Mouse (Mus musculus) large intestine, adult 2 months (tissue): ENCODE results near the gene Cemip. TPM values are rescaled to one million over a fixed set of nuclear protein-coding genes. Genes with fewer than 3 reads are reported as not detected.
A peak's percentile ranks its signal among the peaks of the same experiment; 100 is the strongest.

ENCODE experiments used
- DNase-seq: peaks from one replicate; pipeline ENCODE4 v3.0.0-alpha.2; 2012; ENCODE audit warnings: low read depth, low spot score
- WGBS: fragments of 180-500 bp; shearing (Covaris S2); methylation state at CpG from one replicate; pipeline ENCODE4 v1.1.7; 2018; 5-methylcytosine and 5-hydroxymethylcytosine counted together
- polyA plus RNA-seq: library from polyadenylated mRNA; depleted of rRNA; stranded (reverse); fragments of >200 nt; gene quantifications from 2 replicates; pipeline ENCODE4 v1.2.3, GENCODE M21; 2012

Gene Cemip
- polyA plus RNA-seq, 1 experiment: 0.31 TPM

GRCm38 (mm10) chr7:84039856-84040522, 46.3 kb downstream of the Cemip start:
- DNase-seq: no peak
- WGBS: 48% methylated on average over 8 of the region's 8 CpGs

GRCm38 (mm10) chr7:84038642-84039041, 47.7 kb downstream of the Cemip start:
- DNase-seq: no peak
- 96% methylated on average over 10 of the region's 10 CpGs for WGBS

GRCm38 (mm10) chr7:84032831-84033230, 53.5 kb downstream of the Cemip start:
- no peak for DNase-seq
- WGBS: 89% methylated on average over 1 of the region's 1 CpGs

- WGBS: 7% methylated on average over 3 of the region's 3 CpGs
- DNase-seq: no peak
Observed at GRCm38 (mm10) chr7:84029120-84029771, 57.1 kb downstream of the Cemip start.

GRCm38 (mm10) chr7:84028368-84028767, 57.9 kb downstream of the Cemip start:
- DNase-seq: no peak

GRCm38 (mm10) chr7:84026950-84027585, 59.2 kb downstream of the Cemip start:
- WGBS: 84% methylated on average over 1 of the region's 1 CpGs
- no peak for DNase-seq

More at GRCm38 (mm10) chr7:84028368-84028767, 57.9 kb downstream of the Cemip start:
- WGBS: 25% methylated on average over 4 of the region's 4 CpGs

- 25% methylated on average over 4 of the region's 4 CpGs for WGBS
- DNase-seq: no peak
Observed at GRCm38 (mm10) chr7:84026090-84026489, 60.2 kb downstream of the Cemip start.

GRCm38 (mm10) chr7:84023466-84023865, 62.8 kb downstream of the Cemip start:
- 79% methylated on average over 6 of the region's 6 CpGs for WGBS
- no peak for DNase-seq

GRCm38 (mm10) chr7:84022462-84022861, 63.8 kb downstream of the Cemip start:
- DNase-seq: peak; percentile 78
- 26% methylated on average over 3 of the region's 3 CpGs for WGBS

GRCm38 (mm10) chr7:84019381-84019780, 66.9 kb downstream of the Cemip start:
- DNase-seq: no peak

- 27% methylated on average over 5 of the region's 5 CpGs for WGBS
- no peak for DNase-seq
Observed at GRCm38 (mm10) chr7:84018291-84019266, 67.7 kb downstream of the Cemip start.

GRCm38 (mm10) chr7:84015050-84015449, 71.3 kb downstream of the Cemip start:
- DNase-seq: no peak
- WGBS: 89% methylated on average over 1 of the region's 1 CpGs

- DNase-seq: no peak
- 79% methylated on average over 4 of the region's 4 CpGs for WGBS
Observed at GRCm38 (mm10) chr7:84013656-84014055, 72.6 kb downstream of the Cemip start.

GRCm38 (mm10) chr7:84004357-84004756, 81.9 kb downstream of the Cemip start:
- WGBS: 72% methylated on average over 6 of the region's 6 CpGs

GRCm38 (mm10) chr7:84001516-84001915, 84.8 kb downstream of the Cemip start:
- 90% methylated on average over 3 of the region's 3 CpGs for WGBS
- no peak for DNase-seq

More at GRCm38 (mm10) chr7:84004357-84004756, 81.9 kb downstream of the Cemip start:
- no peak for DNase-seq

- 97% methylated on average over 2 of the region's 2 CpGs for WGBS
- DNase-seq: no peak
Observed at GRCm38 (mm10) chr7:84000671-84001070, 85.6 kb downstream of the Cemip start.

- 91% methylated on average over 1 of the region's 1 CpGs for WGBS
Observed at GRCm38 (mm10) chr7:83999647-84000046, 86.7 kb downstream of the Cemip start.

GRCm38 (mm10) chr7:83994348-83994747, 92.0 kb downstream of the Cemip start:
- 88% methylated on average over 1 of the region's 1 CpGs for WGBS
- DNase-seq: no peak

More at GRCm38 (mm10) chr7:83999647-84000046, 86.7 kb downstream of the Cemip start:
- no peak for DNase-seq

GRCm38 (mm10) chr7:83989294-83989693, 97.0 kb downstream of the Cemip start:
- DNase-seq: no peak
- WGBS: 96% methylated on average over 4 of the region's 4 CpGs

GRCm38 (mm10) chr7:83985751-83986150, 100.6 kb downstream of the Cemip start:
- DNase-seq: no peak
- 82% methylated on average over 2 of the region's 2 CpGs for WGBS
